Mouse (Mus musculus) lung, embryonic 15.5 days (tissue): Measurements from ENCODE around the gene Mast3. TPM values are rescaled to one million over a fixed set of nuclear protein-coding genes. Genes with fewer than 3 reads are reported as not detected.
A peak's percentile ranks its signal among the peaks of the same experiment; 100 is the strongest.
"Not testable (repeated sequence)": the region's sequence is repeated elsewhere in the genome, so short reads cannot be mapped to it uniquely, and the experiment has no call there.

Experiments used
- ATAC-seq: fragments of 200-750 bp; cut with Nextera tagmentation; 2 replicates; pipeline ENCODE4 v1.8.0; 2017; ENCODE audit warnings: moderate number of reproducible peaks, borderline replicate concordance; ENCODE audit not compliant: low FRiP score, low TSS enrichment; ENCODE audit errors: extremely low read depth
- H3K27ac ChIP-seq: fragments of 300-500 bp; sonication (generic); 2 replicates; pipeline ENCODE4 v1.5.1; 2015; ENCODE audit warnings: moderate library complexity, mild to moderate bottlenecking, inconsistent platforms
- H3K27me3 ChIP-seq: fragments of 300-500 bp; sonication (generic); 2 replicates; pipeline ENCODE4 v1.6.1; 2015; ENCODE audit warnings: inconsistent platforms
- H3K36me3 ChIP-seq: fragments of 300-500 bp; sonication (generic); 2 replicates; pipeline ENCODE4 v1.6.1; 2015; ENCODE audit warnings: inconsistent platforms
- H3K4me1 ChIP-seq: fragments of 300-500 bp; sonication (generic); 2 replicates; pipeline ENCODE4 v1.6.1; 2015; ENCODE audit warnings: inconsistent platforms
- H3K4me2 ChIP-seq: fragments of 300-500 bp; sonication (generic); 2 replicates; pipeline ENCODE4 v1.6.1; 2015; ENCODE audit warnings: inconsistent platforms, mild to moderate bottlenecking, moderate library complexity
- H3K4me3 ChIP-seq: fragments of 300-500 bp; sonication (generic); 2 replicates; pipeline ENCODE4 v1.5.1; 2015; ENCODE audit warnings: mild to moderate bottlenecking, inconsistent platforms
- H3K9ac ChIP-seq: fragments of 300-500 bp; sonication (generic); 2 replicates; pipeline ENCODE4 v1.6.1; 2015; ENCODE audit warnings: inconsistent platforms
- H3K9me3 ChIP-seq: fragments of 300-500 bp; sonication (generic); 2 replicates; pipeline ENCODE4 v1.6.1; 2016; ENCODE audit warnings: inconsistent platforms
- WGBS: fragments of 180-500 bp; shearing (Covaris S2); methylation state at CpG from one replicate; pipeline ENCODE4 v1.1.7; 2015; 5-methylcytosine and 5-hydroxymethylcytosine counted together
- polyA plus RNA-seq: library from polyadenylated mRNA; unstranded; fragments of >200 nt; fragmentation: Nextera tagmentation; extraction: Ambion mirVana; gene quantifications from 2 replicates; pipeline ENCODE4 v1.2.1, GENCODE M21; 2015

Mast3 gene
- polyA plus RNA-seq, 1 experiment from 2014 or later = 15.8 TPM

DNA sequence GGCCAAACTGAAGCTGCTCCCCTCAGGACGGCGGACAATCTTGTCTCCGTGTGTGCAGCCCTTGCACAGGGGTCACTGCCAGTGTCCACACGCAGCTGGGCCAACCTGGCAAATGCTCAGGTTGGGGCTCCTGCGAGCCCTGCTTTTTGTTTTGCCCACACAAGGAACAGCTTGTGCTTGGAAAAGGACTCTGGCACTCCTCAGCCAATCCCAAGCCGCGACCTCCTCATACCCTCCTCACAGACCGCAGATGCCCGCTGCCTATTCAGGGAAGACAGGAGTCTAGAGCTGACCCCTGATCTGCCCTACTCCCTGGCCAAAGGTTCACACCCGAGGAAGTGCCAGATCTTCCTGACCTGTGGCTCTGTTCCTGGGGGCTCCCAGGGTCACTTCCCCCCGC lies 27.5 kb upstream of the Mast3 start:
- Histone ChIP-seq H3K9me3 (no peaks in the 10 kb centered on the region), H3K9ac (no peak overlapping the region), H3K4me2 (no peak overlapping the region), H3K27me3 (no peaks in the 10 kb centered on the region), H3K27ac (0 out of 2 replicates have a peak overlapping the region, but pooled peaks have one; percentile 53), H3K4me3 (no peak overlapping the region), H3K36me3 (no peaks in the 10 kb centered on the region), H3K4me1 (peaks cover 17% of the 10 kb centered on the region; the same call in 1 of the 2 replicates)
- WGBS = 67% methylated on average over 11 of the region's 11 CpGs
- no peak for ATAC-seq

DNA sequence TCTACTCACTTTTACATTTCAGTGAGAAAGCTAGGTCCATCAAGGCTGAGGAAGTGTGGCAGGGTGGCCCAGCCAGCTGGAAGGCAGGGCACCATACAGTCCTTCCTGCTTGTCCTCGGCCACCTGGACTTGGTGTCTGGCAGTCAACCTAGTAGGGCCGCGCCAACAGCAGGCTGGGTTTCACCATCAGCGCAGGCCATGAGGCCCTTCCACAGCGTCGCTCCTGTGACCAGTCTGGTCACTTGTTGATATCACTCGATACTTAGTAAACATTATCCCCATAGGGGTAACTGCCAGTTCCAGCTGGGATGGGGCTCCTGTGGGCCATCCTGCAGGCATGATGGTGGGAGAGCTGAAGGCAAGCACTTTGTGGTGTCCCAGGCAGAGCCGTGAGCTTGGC lies 26.7 kb upstream of the Mast3 start:
- no peak for ATAC-seq
- no peak overlapping the region for H3K9ac ChIP-seq
- WGBS = 65% methylated on average over 8 of the region's 8 CpGs
- H3K27me3 ChIP-seq = no peaks in the 10 kb centered on the region
- H3K9me3 ChIP-seq = no peaks in the 10 kb centered on the region
- no peak overlapping the region for H3K4me3 ChIP-seq
- H3K36me3 ChIP-seq = no peaks in the 10 kb centered on the region
- no peak overlapping the region for H3K4me2 ChIP-seq
- H3K4me1 ChIP-seq = peaks cover 17% of the 10 kb centered on the region; the same call in 1 of the 2 replicates
- no peak overlapping the region for H3K27ac ChIP-seq

DNA sequence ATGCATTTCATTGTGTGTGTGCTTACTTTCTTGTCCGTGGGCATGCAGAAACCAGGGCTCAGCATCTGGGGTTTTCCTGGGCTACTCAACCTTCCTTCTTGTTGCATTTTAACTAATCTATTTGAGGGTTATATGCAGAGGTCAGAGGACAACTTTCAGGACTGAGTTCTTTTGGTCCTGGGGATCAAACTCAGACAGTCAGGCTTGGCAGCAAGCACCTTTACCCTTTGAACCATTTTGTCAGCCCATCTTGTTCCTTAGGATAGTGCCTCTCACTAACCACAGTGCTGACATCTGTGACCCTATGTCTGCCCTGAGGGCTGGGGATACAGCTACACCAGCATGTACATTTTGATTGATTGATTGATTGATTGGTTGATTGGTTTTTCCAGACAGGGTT lies 22.9 kb upstream of the Mast3 start:
- ATAC-seq = no peak
- H3K27me3 ChIP-seq = no peaks in the 10 kb centered on the region
- 80% methylated on average over 1 of the region's 1 CpGs for WGBS

DNA sequence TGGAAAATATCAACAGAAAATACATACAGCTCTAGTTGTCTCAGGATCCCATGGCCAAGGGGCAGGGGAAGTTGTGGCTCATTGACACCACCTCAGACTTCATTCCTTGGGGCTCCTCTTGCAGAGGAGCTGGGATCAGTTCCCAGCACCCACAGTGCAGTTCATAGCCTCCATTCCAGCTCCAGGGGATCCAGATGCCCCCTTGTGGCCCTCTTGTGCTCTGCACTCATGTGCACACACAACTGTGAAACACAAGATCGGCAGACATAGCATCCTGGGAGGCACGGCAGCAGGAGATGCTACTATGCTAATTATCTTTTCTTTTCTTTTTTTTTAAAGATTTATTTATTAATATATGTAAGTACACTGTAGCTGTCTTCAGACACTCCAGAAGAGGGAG lies 22.2 kb upstream of the Mast3 start:
- no peak overlapping the region for H3K9ac ChIP-seq
- 96% methylated on average over 2 of the region's 2 CpGs for WGBS
- H3K36me3 ChIP-seq = no peaks in the 10 kb centered on the region
- no peaks in the 10 kb centered on the region for H3K9me3 ChIP-seq
- H3K4me1 ChIP-seq = peaks cover 2% of the 10 kb centered on the region
- H3K27ac ChIP-seq = no peak overlapping the region
- no peak overlapping the region for H3K4me2 ChIP-seq
- H3K4me3 ChIP-seq = no peak overlapping the region
- no peaks in the 10 kb centered on the region for H3K27me3 ChIP-seq
- no peak for ATAC-seq

More for the DNA sequence above, 22.9 kb upstream of the Mast3 start:
- Histone ChIP-seq H3K9me3 (no peaks in the 10 kb centered on the region), H3K4me3 (no peak overlapping the region), H3K27ac (no peak overlapping the region), H3K4me1 (peaks cover 5% of the 10 kb centered on the region; the same call in 1 of the 2 replicates), H3K4me2 (no peak overlapping the region), H3K9ac (no peak overlapping the region), H3K36me3 (no peaks in the 10 kb centered on the region)

DNA sequence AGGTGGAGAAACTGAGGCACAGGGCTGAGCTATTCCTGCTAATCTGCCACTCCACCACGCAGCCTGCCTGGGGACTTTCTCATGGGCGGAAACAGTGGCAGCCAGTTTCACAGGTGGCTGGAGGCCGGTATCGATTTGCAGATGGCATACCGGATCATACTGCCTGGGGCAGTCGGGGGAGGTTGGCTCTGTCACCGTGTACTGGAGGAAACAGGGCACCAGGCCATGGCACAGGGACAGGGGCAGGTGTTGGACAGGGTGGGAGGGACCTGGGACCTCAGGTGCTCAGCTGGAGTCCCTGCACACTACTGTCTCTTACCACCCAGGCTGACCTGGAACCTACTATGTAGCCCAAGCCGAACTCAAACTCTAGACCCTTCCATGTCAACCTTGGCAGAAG lies 21.0 kb upstream of the Mast3 start:
- ATAC-seq = no peak
- 78% methylated on average over 8 of the region's 8 CpGs for WGBS

DNA sequence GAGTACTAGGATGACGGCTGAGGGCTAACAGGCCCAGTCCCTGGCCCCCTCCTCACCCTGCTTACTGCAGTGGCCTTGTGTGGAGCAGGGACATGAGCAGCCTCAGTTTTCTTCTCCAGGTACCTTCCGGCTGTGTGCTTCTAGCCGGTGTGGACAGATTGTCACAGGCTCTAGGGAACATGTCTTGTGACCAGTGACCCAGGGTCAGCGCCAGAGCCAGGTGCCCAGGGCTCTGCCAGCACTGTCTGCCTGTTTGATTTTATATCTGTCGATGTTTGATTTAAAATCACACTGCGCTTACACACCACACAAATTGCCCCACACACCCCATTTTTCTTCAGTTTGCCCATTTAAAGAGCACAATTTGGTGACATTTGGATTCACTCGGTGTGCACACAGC lies 18.9 kb upstream of the Mast3 start:
- Histone ChIP-seq H3K4me1 (peaks cover 21% of the 10 kb centered on the region), H3K4me2 (no peak overlapping the region), H3K36me3 (no peaks in the 10 kb centered on the region), H3K9ac (no peak overlapping the region), H3K27me3 (peaks cover 12% of the 10 kb centered on the region; the same call in 1 of the 2 replicates), H3K27ac (no peak overlapping the region), H3K9me3 (no peaks in the 10 kb centered on the region), H3K4me3 (no peak overlapping the region)
- no peak for ATAC-seq
- 84% methylated on average over 7 of the region's 7 CpGs for WGBS

More for the DNA sequence above, 21.0 kb upstream of the Mast3 start:
- no peak overlapping the region for H3K9ac ChIP-seq
- no peaks in the 10 kb centered on the region for H3K36me3 ChIP-seq
- H3K27me3 ChIP-seq = 0 out of 2 replicates have a peak, but pooled peaks cover 4% of the 10 kb centered on the region
- no peak overlapping the region for H3K4me2 ChIP-seq
- H3K27ac ChIP-seq = no peak overlapping the region
- peaks cover 10% of the 10 kb centered on the region for H3K4me1 ChIP-seq
- no peak overlapping the region for H3K4me3 ChIP-seq
- H3K9me3 ChIP-seq = no peaks in the 10 kb centered on the region

DNA sequence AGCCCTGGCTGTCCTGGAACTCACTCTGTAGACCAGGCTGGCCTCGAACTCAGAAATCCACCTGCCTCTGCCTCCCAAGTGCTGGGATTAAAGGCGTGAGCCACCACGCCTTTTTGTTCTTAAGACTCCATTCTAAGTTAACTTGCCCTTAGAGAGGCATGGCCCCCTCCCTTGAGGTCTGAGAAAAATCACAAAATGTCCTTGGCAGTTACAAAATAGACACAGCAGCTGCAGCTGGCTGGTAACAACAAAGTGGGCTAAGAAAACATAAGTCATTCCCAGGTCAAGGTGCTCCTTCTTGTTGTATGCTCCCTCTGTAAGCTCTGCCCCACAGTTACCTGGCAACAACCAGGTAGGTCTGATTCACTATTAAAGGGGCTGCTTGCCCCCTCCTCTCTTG lies 17.7 kb upstream of the Mast3 start:
- 76% methylated on average over 3 of the region's 3 CpGs for WGBS
- not testable (repeated sequence) for H3K4me3 ChIP-seq, ATAC-seq, H3K9me3 ChIP-seq, H3K4me2 ChIP-seq, H3K36me3 ChIP-seq, H3K27ac ChIP-seq, H3K9ac ChIP-seq
- peaks cover 21% of the 10 kb centered on the region for H3K4me1 ChIP-seq
- peaks cover 15% of the 10 kb centered on the region; the same call in 1 of the 2 replicates for H3K27me3 ChIP-seq

DNA sequence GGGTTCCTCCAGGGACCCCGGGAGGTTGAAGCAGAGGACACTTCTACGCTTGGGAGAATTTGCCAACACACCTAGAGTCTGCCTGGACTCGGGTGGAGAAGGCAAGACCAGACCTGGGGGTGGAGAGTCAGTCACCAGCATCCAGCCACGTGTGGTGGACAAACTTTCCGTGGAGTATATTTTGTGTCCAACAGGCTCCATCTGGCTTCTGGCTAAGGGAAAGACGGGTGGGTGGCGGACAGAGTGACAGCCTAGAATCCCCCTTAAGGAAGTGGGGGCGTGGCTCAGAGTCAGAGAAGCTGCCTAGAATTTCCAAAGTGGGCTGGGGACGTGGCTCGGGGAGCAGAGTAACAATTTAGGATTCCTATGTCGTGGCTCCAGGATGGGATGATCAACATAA lies 17.1 kb upstream of the Mast3 start:
- Histone ChIP-seq H3K27me3 (peaks cover 20% of the 10 kb centered on the region), H3K9me3 (no peaks in the 10 kb centered on the region), H3K27ac (no peak overlapping the region), H3K36me3 (no peaks in the 10 kb centered on the region), H3K9ac (no peak overlapping the region), H3K4me3 (no peak overlapping the region), H3K4me1 (peaks cover 24% of the 10 kb centered on the region), H3K4me2 (no peak overlapping the region)
- 34% methylated on average over 11 of the region's 11 CpGs for WGBS
- ATAC-seq = no peak

DNA sequence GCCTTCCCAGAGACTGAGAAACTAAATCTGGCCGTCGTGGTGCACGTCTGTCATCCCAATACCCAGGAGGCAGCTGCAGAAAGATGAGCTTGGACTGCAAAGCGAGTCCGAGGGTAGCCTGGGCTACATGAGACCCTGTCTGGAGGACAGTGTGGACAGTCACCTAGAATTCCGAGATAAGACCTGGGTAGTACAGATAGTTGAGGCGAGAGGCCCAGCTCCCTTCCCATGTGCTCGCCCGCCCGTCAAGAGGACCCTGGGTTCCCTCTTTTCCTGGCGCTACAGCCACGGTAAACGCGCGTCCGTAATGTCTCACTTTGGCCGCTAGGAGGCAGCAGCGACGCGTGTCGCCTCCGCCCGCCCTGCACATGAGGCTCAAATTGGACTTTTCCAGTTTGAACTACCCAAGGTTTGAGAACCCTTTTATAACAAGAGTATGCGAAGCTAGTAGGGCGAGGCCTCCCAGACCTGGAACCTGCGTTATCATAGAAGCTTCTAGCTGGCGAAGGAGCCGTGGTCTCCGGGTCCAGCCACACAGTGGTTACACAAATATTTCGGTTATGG lies 16.6 kb upstream of the Mast3 start:
- Histone ChIP-seq H3K9ac (no peak overlapping the region), H3K4me1 (peaks cover 29% of the 10 kb centered on the region), H3K4me2 (no peak overlapping the region), H3K4me3 (no peak overlapping the region), H3K9me3 (no peaks in the 10 kb centered on the region), H3K27ac (no peak overlapping the region), H3K36me3 (no peaks in the 10 kb centered on the region), H3K27me3 (peaks cover 26% of the 10 kb centered on the region)
- no peak; the same call in 1 of the 2 replicates for ATAC-seq
- WGBS = 17% methylated on average over 30 of the region's 30 CpGs

DNA sequence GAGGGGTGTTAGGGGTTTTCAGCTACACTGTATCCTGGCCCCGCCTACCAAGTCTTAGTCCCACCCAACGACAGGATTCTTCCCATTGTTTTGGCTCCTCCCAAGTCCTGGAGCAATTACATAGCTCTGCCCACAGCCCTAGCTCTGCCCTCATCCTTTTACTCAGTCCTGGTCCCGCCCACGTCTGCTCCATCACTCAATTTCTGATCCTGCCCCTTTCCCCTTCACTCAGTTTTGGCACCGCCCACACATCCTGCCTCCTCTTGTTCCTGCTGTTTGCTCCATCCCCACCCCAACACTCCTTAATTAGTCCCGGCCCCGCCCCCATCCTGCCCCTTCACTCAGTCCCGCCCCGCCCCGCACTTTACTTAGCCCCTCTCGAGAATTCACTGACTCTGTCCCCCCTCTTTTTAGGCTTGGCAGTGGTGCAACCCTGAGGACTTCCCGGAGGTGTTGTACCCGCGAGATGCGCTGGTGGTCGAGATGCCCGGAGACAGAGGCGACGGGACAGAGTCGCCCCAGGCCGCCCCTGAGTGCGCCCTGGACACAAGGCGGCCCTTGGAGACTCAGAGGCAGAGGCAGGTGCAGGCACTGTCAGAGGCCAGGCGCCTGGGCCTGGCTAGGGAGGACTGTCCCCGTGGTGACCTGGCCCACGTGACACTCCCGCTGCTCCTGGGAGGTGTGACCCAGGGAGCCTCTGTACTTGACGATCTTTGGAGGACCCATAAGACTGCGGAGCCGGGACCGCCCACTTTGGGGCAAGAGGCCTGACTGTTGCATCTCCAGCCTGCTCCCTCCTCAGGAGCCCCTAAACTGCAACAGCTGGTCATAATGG lies 15.5 kb upstream of the Mast3 start:
- ATAC-seq = peak; percentile 81
- peaks cover 29% of the 10 kb centered on the region for H3K4me1 ChIP-seq
- H3K9ac ChIP-seq = no peak overlapping the region
- H3K9me3 ChIP-seq = no peaks in the 10 kb centered on the region
- H3K27ac ChIP-seq = peak overlapping the region; percentile 53
- WGBS = 3% methylated on average over 31 of the region's 31 CpGs
- peaks cover 37% of the 10 kb centered on the region for H3K27me3 ChIP-seq
- H3K4me2 ChIP-seq = peak overlapping the region; percentile 46
- H3K4me3 ChIP-seq = peak overlapping the region; percentile 20
- H3K36me3 ChIP-seq = no peaks in the 10 kb centered on the region

DNA sequence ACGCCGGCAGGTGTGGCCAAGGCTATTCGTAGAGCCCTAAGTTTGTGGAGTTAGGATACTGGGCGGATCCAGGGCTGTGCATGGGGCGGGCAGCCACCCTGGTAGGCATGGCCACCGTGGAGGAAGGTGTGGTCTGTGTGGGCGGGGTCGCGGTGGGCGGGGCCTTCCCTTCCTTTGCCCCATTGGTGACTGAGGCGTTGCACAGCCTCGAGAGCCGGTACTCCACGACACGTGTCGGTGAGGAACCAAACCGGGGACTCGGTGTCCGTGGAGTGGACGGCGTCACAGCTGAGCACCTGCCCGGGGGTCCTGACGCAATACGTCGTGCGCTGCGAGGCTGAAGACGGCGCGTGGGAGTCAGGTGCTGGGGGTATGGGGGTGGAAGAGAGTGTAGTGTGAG lies 11.8 kb upstream of the Mast3 start:
- Histone ChIP-seq H3K4me1 (peaks cover 23% of the 10 kb centered on the region), H3K9me3 (no peaks in the 10 kb centered on the region), H3K36me3 (no peaks in the 10 kb centered on the region), H3K27me3 (peaks cover 44% of the 10 kb centered on the region), H3K4me3 (peak overlapping the region; percentile 17), H3K27ac (no peak overlapping the region), H3K4me2 (peak overlapping the region; percentile 50), H3K9ac (no peak overlapping the region)
- WGBS = 7% methylated on average over 30 of the region's 30 CpGs
- no peak; the same call in 1 of the 2 replicates for ATAC-seq

DNA sequence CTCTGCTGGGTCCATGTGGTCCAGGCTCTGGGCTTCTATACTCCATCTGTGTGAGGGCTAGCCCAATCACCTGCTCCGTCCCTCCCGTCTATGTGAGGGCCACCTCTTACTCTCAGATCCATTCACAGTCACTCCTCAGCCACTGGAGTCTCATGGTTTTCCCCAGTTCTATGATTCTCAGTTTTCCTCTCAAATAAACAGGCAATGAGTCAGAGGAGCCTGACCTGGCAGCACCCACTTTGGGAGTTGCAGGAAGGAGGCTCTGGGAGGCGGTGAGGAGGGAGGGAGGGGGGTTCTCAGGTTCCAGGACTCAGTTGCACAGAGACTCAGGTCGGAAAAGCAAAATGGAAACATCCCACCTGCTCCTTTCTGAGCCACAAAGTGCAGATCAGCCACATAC lies 8.0 kb upstream of the Mast3 start:
- Histone ChIP-seq H3K4me2 (no peak overlapping the region), H3K9me3 (no peaks in the 10 kb centered on the region), H3K4me3 (no peak overlapping the region), H3K4me1 (peaks cover 8% of the 10 kb centered on the region), H3K27me3 (peaks cover 31% of the 10 kb centered on the region), H3K27ac (no peak overlapping the region), H3K9ac (no peak overlapping the region), H3K36me3 (no peaks in the 10 kb centered on the region)
- no peak for ATAC-seq
- 46% methylated on average over 4 of the region's 4 CpGs for WGBS
